Mouse (Mus musculus) kidney, adult 9 months (tissue): Measurements from ENCODE around the gene Tfpt.
"Not testable (repeated sequence)": the region's sequence is repeated elsewhere in the genome, so short reads cannot be mapped to it uniquely, and the experiment has no call there.

Source experiments
- DNase-seq: peaks from one replicate; pipeline ENCODE4 v3.0.0; 2022

Gene Tfpt

DNA sequence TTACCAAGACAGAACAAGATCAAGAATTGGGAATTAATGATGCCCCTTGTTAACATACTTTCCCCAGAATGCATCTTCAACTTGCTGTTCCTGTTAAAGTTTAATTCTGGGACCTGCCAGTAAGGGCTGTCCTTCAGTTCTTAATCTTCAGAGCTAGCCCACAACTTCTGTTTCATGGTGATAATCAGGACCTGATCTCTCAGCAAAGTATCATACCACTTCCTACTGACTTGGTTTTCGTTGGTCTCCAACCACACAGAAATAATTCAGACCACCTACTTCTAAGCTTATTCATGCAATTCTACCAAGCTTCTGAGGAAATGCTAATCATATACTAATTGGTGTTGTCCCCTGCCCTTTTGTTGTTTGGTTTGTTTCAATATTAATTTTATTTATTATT is 57.9 kb downstream of the Tfpt start:
- DNase-seq, result no peak

DNA sequence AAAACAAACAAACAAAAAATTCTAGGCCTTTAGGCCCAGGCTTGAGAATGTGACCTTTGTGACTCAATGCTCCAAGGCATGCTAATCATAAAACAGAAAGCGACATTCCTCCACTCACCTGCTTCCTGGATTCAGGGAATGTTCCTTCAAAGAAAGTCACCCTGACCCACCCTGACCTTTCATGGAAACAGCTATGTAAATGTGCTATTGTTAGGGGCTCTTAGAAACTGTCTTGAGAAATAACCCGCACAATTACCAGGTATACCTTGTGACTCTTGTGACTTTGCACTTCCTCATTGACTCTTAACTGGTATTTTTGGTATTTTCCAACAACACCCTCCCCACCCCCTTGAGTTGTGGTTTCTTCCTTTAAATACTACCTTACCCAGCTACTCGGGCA is 59.1 kb downstream of the Tfpt start:
- DNase-seq, result not testable (repeated sequence)
